In genomic region chrX:143665771-143666170, GRCm38 (mm10) we compare ENCODE assay signal across 12 mouse cellular contexts.
DNase-seq lines count a peak whose midpoint lies in the region; ATAC-seq and TF ChIP-seq lines count a peak whose summit lies in the region.
"Had no signal": no experiment of that assay in that cellular context is flagged by ENCODE, and none has a peak within 500 bp of the region (broad histone marks: within the 10 kb centered on the region; RNA-seq: fewer than 3 reads in every experiment).

No protein-coding gene starts in this region.

- 76% methylated on average over 2 of the region's 2 CpGs for WGBS in forebrain, embryonic 10.5 days
- WGBS in hindbrain, embryonic 14.5 days = 45% methylated on average over 2 of the region's 2 CpGs
- 29% methylated on average over 2 of the region's 2 CpGs for WGBS in neural tube, embryonic 13.5 days

- TF ChIP-seq CTCF in left cerebral cortex, adult 2 months (IDR thresholded peaks at IDR 0.05) = no peak

- intact Hi-C loops in left cerebral cortex, adult 2 months (cut with DNase I) = loop anchor here (5.0 kb wide), 1 partner anchor 568 kb away; the partner anchor contains the start of gene Rtl9
- intact Hi-C loops in left cerebral cortex, postnatal 10 days (cut with DNase I) = loop anchor here (5.0 kb wide), 2 partner anchors 148 to 203 kb away; partner anchors contain the start of gene Pak3

- H3K4me2 ChIP-seq in hindbrain, embryonic 14.5 days (replicated peaks) = peak overlapping the region; percentile 55
- peak overlapping the region; percentile 59 for H3K4me2 ChIP-seq in neural tube, embryonic 13.5 days
- H3K4me2 ChIP-seq: liver, embryonic 15.5 days had no signal

- H3K27me3 ChIP-seq in forebrain, embryonic 10.5 days (ENCODE audit: poor library complexity, severe bottlenecking) = peaks cover 84% of the 10 kb centered on the region
- H3K27me3 ChIP-seq in hindbrain, embryonic 14.5 days (ENCODE audit: control insufficient read depth, insufficient read depth, low read length) = no peaks in the 10 kb centered on the region; the same call in 1 of the 2 replicates
- peaks cover 17% of the 10 kb centered on the region; the same call in 1 of the 2 replicates for H3K27me3 ChIP-seq in neural tube, embryonic 13.5 days

- peak overlapping the region; percentile 65 for H3K9ac ChIP-seq in hindbrain, embryonic 14.5 days
- H3K9ac ChIP-seq in neural tube, embryonic 13.5 days = no peak overlapping the region
- H3K9ac ChIP-seq: liver, embryonic 15.5 days had no signal

- no peaks in the 10 kb centered on the region for H3K9me3 ChIP-seq in forebrain, embryonic 10.5 days
- H3K9me3 ChIP-seq in hindbrain, embryonic 14.5 days (ENCODE audit: control insufficient read depth, low read length) = no peaks in the 10 kb centered on the region
- H3K9me3 ChIP-seq in neural tube, embryonic 13.5 days = no peaks in the 10 kb centered on the region
- H3K9me3 ChIP-seq: liver, embryonic 15.5 days had no signal

- no peaks in the 10 kb centered on the region for H3K36me3 ChIP-seq in forebrain, embryonic 10.5 days (replicated peaks)
- no peaks in the 10 kb centered on the region for H3K36me3 ChIP-seq in hindbrain, embryonic 14.5 days (replicated peaks; ENCODE audit: control insufficient read depth, insufficient read depth)
- no peaks in the 10 kb centered on the region for H3K36me3 ChIP-seq in neural tube, embryonic 13.5 days
- H3K36me3 ChIP-seq: liver, embryonic 15.5 days had no signal

- H3K4me1 ChIP-seq in forebrain, embryonic 10.5 days = peaks cover 25% of the 10 kb centered on the region; the same call in 1 of the 2 replicates
- H3K4me1 ChIP-seq in hindbrain, embryonic 14.5 days (replicated peaks; ENCODE audit: control insufficient read depth, insufficient read depth, low read length) = peaks cover 3% of the 10 kb centered on the region; the same call in 1 of the 2 replicates
- H3K4me1 ChIP-seq in neural tube, embryonic 13.5 days (replicated peaks) = peaks cover 10% of the 10 kb centered on the region; the same call in 1 of the 2 replicates
- H3K4me1 ChIP-seq: liver, embryonic 15.5 days had no signal

- H3K4me3 ChIP-seq in left cerebral cortex, adult 2 months = peak overlapping the region; percentile 7; the same call in 1 of the 2 replicates
- H3K4me3 ChIP-seq in forebrain, embryonic 10.5 days = peak overlapping the region; percentile 62
- peak overlapping the region; percentile 51 for H3K4me3 ChIP-seq in hindbrain, embryonic 14.5 days (replicated peaks; ENCODE audit: low read length)
- peak overlapping the region; percentile 53 for H3K4me3 ChIP-seq in neural tube, embryonic 13.5 days
- H3K4me3 ChIP-seq: liver, embryonic 15.5 days had no signal

- H3K27ac ChIP-seq in left cerebral cortex, adult 2 months = no peak overlapping the region
- no peak overlapping the region for H3K27ac ChIP-seq in forebrain, embryonic 10.5 days
- no peak overlapping the region for H3K27ac ChIP-seq in hindbrain, embryonic 14.5 days
- no peak overlapping the region for H3K27ac ChIP-seq in neural tube, embryonic 13.5 days (replicated peaks)
- H3K27ac ChIP-seq: liver, embryonic 15.5 days had no signal

- no peak for DNase-seq in left cerebral cortex, adult 2 months (ENCODE audit: extremely low spot score in 1 of 2, low spot score in 2 of 2)
- DNase-seq in left cerebral cortex, postnatal 10 days (ENCODE audit: extremely low spot score in 1 of 2, low spot score in 2 of 2) = no peak
- no peak for DNase-seq in forebrain, embryonic 10.5 days (ENCODE audit: extremely low spot score, low spot score)
- DNase-seq in hindbrain, embryonic 14.5 days (ENCODE audit: low spot score) = no peak
- no peak for DNase-seq in urinary bladder, postnatal 4 days (ENCODE audit: low spot score in 2 of 2)
- no peak for DNase-seq in lung, postnatal 36 days
- no peak for DNase-seq in gastrocnemius, postnatal 25 days
- DNase-seq: gastrocnemius, postnatal 36 days; heart, postnatal 14 days; kidney, adult 2 months had no signal

- no peak for ATAC-seq in hindbrain, embryonic 14.5 days (ENCODE audit: low FRiP score)
- no peak for ATAC-seq in neural tube, embryonic 13.5 days (ENCODE audit: low read depth)

Comparison
In these comparisons a context has a peak if more than half of its experiments do, and no peak if none do; other contexts are left out.
1. H3K4me3 ChIP-seq: peak in every context shown above with its lines; median percentile 62 in forebrain, embryonic 10.5 days; 53 in neural tube, embryonic 13.5 days; 51 in hindbrain, embryonic 14.5 days; 7 in left cerebral cortex, adult 2 months.